Mouse (Mus musculus) midbrain, embryonic 11.5 days (tissue): ENCODE results near the gene Pla2r1. TPM values are rescaled to one million over a fixed set of nuclear protein-coding genes. Genes with fewer than 3 reads are reported as not detected.

Experiments
- ATAC-seq: fragments of 200-750 bp; cut with Nextera tagmentation; 2 replicates; pipeline ENCODE4 v1.8.0; 2017; ENCODE audit warnings: moderate TSS enrichment, moderate library complexity; ENCODE audit not compliant: low FRiP score
- DNase-seq: peaks from one replicate; pipeline ENCODE4 v3.0.0; 2015; ENCODE audit warnings: low spot score; ENCODE audit errors: missing footprints
- H3K27ac ChIP-seq: fragments of 300-500 bp; sonication (generic); 2 replicates; pipeline ENCODE4 v1.5.1; 2014; ENCODE audit warnings: low read depth, low read length
- H3K27me3 ChIP-seq: fragments of 300-500 bp; sonication (generic); 2 replicates; pipeline ENCODE4 v1.6.1; 2014; ENCODE audit warnings: mild to moderate bottlenecking, low read length, moderate library complexity, mixed read lengths; ENCODE audit not compliant: control insufficient read depth, insufficient read depth
- H3K36me3 ChIP-seq: fragments of 300-500 bp; sonication (generic); 2 replicates; pipeline ENCODE4 v1.6.1; 2014; ENCODE audit warnings: mild to moderate bottlenecking, low read length, moderate library complexity, mixed read lengths; ENCODE audit not compliant: control insufficient read depth, insufficient read depth
- H3K4me1 ChIP-seq: fragments of 300-500 bp; sonication (generic); 2 replicates; pipeline ENCODE4 v1.6.1; 2014; ENCODE audit warnings: low read length; ENCODE audit not compliant: control insufficient read depth, insufficient read depth
- H3K4me2 ChIP-seq: fragments of 300-500 bp; sonication (generic); 2 replicates; pipeline ENCODE4 v1.6.1; 2014; ENCODE audit warnings: mild to moderate bottlenecking, moderate library complexity
- H3K4me3 ChIP-seq: fragments of 300-500 bp; sonication (generic); 2 replicates; pipeline ENCODE4 v1.5.1; 2014; ENCODE audit warnings: low read depth, low read length
- H3K9ac ChIP-seq: fragments of 300-500 bp; sonication (generic); 2 replicates; pipeline ENCODE4 v1.6.1; 2014; ENCODE audit warnings: low read length
- H3K9me3 ChIP-seq: fragments of 300-500 bp; sonication (generic); 2 replicates; pipeline ENCODE4 v1.6.1; 2016; ENCODE audit warnings: low read length; ENCODE audit not compliant: control insufficient read depth
- WGBS: fragments of 180-500 bp; shearing (Covaris S2); extraction: QIAGEN DNeasy Blood & Tissue Kit; methylation state at CpG from one replicate; pipeline ENCODE4 v1.1.7; 2014; 5-methylcytosine and 5-hydroxymethylcytosine counted together
- polyA plus RNA-seq: library from polyadenylated mRNA; unstranded; fragments of >200 nt; fragmentation: Nextera tagmentation; extraction: Ambion mirVana; gene quantifications from 2 replicates; pipeline ENCODE4 v1.2.1, GENCODE M21; 2014

Pla2r1 gene
- 0.36 and 0.66 TPM in 2 replicates for polyA plus RNA-seq

- ATAC-seq (peak; percentile 79), DNase-seq (peak; percentile 95)
- Histone ChIP-seq H3K27ac (no peak within 1 kb of the TSS), H3K9ac (peak within 1 kb of the TSS; percentile 54), H3K9me3 (no peaks in the 10 kb centered on the region), H3K4me3 (peak within 1 kb of the TSS; percentile 41), H3K27me3 (no peaks in the 10 kb centered on the region; the same call in 1 of the 2 replicates), H3K4me2 (peak within 1 kb of the TSS; percentile 82), H3K36me3 (no peaks in the 10 kb centered on the region), H3K4me1 (peaks cover 7% of the 10 kb centered on the region)
- 2% methylated on average over 33 of the region's 33 CpGs for WGBS
Measured at GRCm38 (mm10) chr2:60552902-60553682, at the start of gene Pla2r1. Pla2r1 (minus strand) TSS chr2:60553308.

- H3K27me3 ChIP-seq = no peaks in the 10 kb centered on the region
- H3K27ac ChIP-seq = no peak overlapping the region
- DNase-seq (no peak), ATAC-seq (no peak)
- H3K4me1 ChIP-seq = no peaks in the 10 kb centered on the region
- no peak overlapping the region for H3K4me3 ChIP-seq
- 87% methylated on average over 2 of the region's 2 CpGs for WGBS
- H3K9ac ChIP-seq = no peak overlapping the region
- no peaks in the 10 kb centered on the region for H3K9me3 ChIP-seq
- no peaks in the 10 kb centered on the region for H3K36me3 ChIP-seq
- no peak overlapping the region for H3K4me2 ChIP-seq
Measured at GRCm38 (mm10) chr2:60601326-60601725, 48.2 kb upstream of the Pla2r1 start.

GRCm38 (mm10) chr2:60600863-60601262 lies 47.8 kb upstream of the Pla2r1 start:
- DNase-seq (no peak), ATAC-seq (no peak)
- Histone ChIP-seq H3K9me3 (no peaks in the 10 kb centered on the region), H3K4me3 (no peak overlapping the region), H3K9ac (no peak overlapping the region), H3K4me2 (no peak overlapping the region), H3K36me3 (no peaks in the 10 kb centered on the region), H3K27me3 (no peaks in the 10 kb centered on the region), H3K27ac (no peak overlapping the region), H3K4me1 (no peaks in the 10 kb centered on the region)
- 89% methylated on average over 2 of the region's 2 CpGs for WGBS

- no peak for ATAC-seq
- 91% methylated on average over 4 of the region's 4 CpGs for WGBS
- no peak for DNase-seq
Measured at GRCm38 (mm10) chr2:60583416-60583815, 30.3 kb upstream of the Pla2r1 start.

GRCm38 (mm10) chr2:60554561-60554960 lies 1.5 kb upstream of the Pla2r1 start:
- no peak overlapping the region for H3K4me2 ChIP-seq
- no peaks in the 10 kb centered on the region for H3K9me3 ChIP-seq
- ATAC-seq = no peak
- no peak overlapping the region for H3K9ac ChIP-seq
- no peaks in the 10 kb centered on the region for H3K36me3 ChIP-seq
- H3K4me1 ChIP-seq = peaks cover 7% of the 10 kb centered on the region
- 71% methylated on average over 4 of the region's 4 CpGs for WGBS
- H3K27ac ChIP-seq = no peak overlapping the region
- no peak overlapping the region for H3K4me3 ChIP-seq
- H3K27me3 ChIP-seq = no peaks in the 10 kb centered on the region; the same call in 1 of the 2 replicates
- no peak for DNase-seq

More at GRCm38 (mm10) chr2:60583416-60583815, 30.3 kb upstream of the Pla2r1 start:
- H3K27me3 ChIP-seq = no peaks in the 10 kb centered on the region
- no peak overlapping the region for H3K27ac ChIP-seq
- no peaks in the 10 kb centered on the region for H3K9me3 ChIP-seq
- no peak overlapping the region for H3K4me2 ChIP-seq
- no peak overlapping the region for H3K9ac ChIP-seq
- H3K4me3 ChIP-seq = no peak overlapping the region
- H3K4me1 ChIP-seq = no peaks in the 10 kb centered on the region
- no peaks in the 10 kb centered on the region for H3K36me3 ChIP-seq

DNA sequence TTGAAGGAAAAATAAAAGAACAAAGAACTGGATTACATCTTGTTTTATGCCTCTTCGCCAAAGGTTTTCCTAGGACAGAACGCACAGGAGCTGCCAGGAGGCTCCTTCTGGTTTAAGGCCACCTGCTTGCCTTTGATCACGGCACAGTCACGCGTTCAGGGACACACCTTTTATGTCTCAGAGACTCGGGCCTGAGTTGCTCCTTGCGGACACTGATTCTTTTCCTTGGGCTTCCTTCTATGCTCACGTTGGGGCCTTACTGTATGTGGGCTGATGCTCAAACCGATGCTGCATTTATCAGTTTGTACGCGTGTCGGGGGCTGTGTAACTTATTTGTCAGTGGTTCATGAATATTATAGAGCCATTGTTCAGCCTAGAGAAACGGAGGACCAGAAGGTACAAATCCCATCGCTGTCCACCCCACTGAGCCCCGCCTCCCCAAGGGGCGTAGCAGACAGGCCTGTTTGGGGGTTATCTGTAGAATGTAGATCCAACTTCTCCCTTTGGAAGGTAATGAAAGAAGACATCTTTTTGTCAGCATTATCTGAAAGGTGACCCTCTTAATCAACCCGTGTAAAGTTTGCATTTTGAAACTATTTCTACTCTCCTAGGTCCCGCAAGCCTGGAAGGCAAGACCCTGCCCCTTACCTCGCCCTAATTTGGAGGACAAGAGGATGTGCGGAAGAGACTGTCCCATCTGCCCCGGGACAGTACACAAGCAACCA lies 769 bp downstream of the Pla2r1 start:
- WGBS = 17% methylated on average over 21 of the region's 21 CpGs
- H3K36me3 ChIP-seq = no peaks in the 10 kb centered on the region
- H3K4me1 ChIP-seq = peaks cover 7% of the 10 kb centered on the region
- no peaks in the 10 kb centered on the region for H3K9me3 ChIP-seq
- H3K9ac ChIP-seq = peak overlapping the region; percentile 54; the same call in 1 of the 2 replicates
- DNase-seq (peak; percentile 91), ATAC-seq (peak; percentile 25; the same call in 1 of the 2 replicates)
- peak overlapping the region; percentile 82 for H3K4me2 ChIP-seq
- H3K27ac ChIP-seq = no peak overlapping the region
- no peaks in the 10 kb centered on the region; the same call in 1 of the 2 replicates for H3K27me3 ChIP-seq
- H3K4me3 ChIP-seq = peak overlapping the region; percentile 41

DNA sequence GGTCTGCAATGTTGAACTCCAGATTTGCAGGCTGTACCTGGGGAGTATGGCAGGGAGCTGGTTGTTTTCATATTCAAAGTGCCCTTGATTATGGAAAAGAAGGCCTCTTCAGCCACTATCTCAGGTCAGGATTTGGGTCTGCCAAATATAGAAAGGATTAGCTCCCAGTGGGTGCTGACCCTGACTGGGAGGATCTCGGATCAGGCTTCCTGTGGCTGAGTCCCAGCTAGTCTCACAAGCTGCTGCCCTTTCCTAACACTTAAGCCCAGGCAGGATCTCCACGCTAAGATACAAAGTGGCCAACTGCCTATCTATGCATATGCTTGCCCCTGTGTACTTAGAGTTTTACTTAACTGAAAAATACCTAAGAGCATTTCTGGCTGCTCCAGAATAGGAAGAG lies 1.4 kb downstream of the Pla2r1 start:
- ATAC-seq (no peak), DNase-seq (no peak)
- Histone ChIP-seq H3K9ac (no peak overlapping the region), H3K27me3 (no peaks in the 10 kb centered on the region; the same call in 1 of the 2 replicates), H3K36me3 (no peaks in the 10 kb centered on the region), H3K4me2 (no peak overlapping the region), H3K9me3 (no peaks in the 10 kb centered on the region), H3K4me3 (no peak overlapping the region), H3K27ac (no peak overlapping the region), H3K4me1 (peaks cover 7% of the 10 kb centered on the region)
- 28% methylated on average over 2 of the region's 2 CpGs for WGBS

- H3K36me3 ChIP-seq = no peaks in the 10 kb centered on the region
- H3K4me1 ChIP-seq = peaks cover 7% of the 10 kb centered on the region
- no peak overlapping the region for H3K27ac ChIP-seq
- no peak overlapping the region for H3K9ac ChIP-seq
- no peaks in the 10 kb centered on the region for H3K9me3 ChIP-seq
- DNase-seq = no peak
- H3K4me2 ChIP-seq = no peak overlapping the region
- no peak overlapping the region for H3K4me3 ChIP-seq
- no peaks in the 10 kb centered on the region; the same call in 1 of the 2 replicates for H3K27me3 ChIP-seq
- ATAC-seq = no peak
- 92% methylated on average over 8 of the region's 8 CpGs for WGBS
Measured at GRCm38 (mm10) chr2:60550521-60550920, 2.6 kb downstream of the Pla2r1 start.

- no peak overlapping the region for H3K4me3 ChIP-seq
- H3K9ac ChIP-seq = no peak overlapping the region
- H3K36me3 ChIP-seq = no peaks in the 10 kb centered on the region
- no peaks in the 10 kb centered on the region for H3K9me3 ChIP-seq
- no peak overlapping the region for H3K4me2 ChIP-seq
- H3K27me3 ChIP-seq = no peaks in the 10 kb centered on the region; the same call in 1 of the 2 replicates
- H3K27ac ChIP-seq = no peak overlapping the region
- 95% methylated on average over 2 of the region's 2 CpGs for WGBS
- peaks cover 7% of the 10 kb centered on the region for H3K4me1 ChIP-seq
- no peak for DNase-seq
- ATAC-seq = no peak
Measured at GRCm38 (mm10) chr2:60549851-60550250, 3.3 kb downstream of the Pla2r1 start.
